In genomic region chr5:88564501-88565147, GRCm38 (mm10) we compare ENCODE assay signal across 8 mouse cellular contexts. TPM values are rescaled to one million over a fixed set of nuclear protein-coding genes. Genes with fewer than 3 reads are reported as not detected.
DNase-seq lines count a peak whose midpoint lies in the region; ATAC-seq and TF ChIP-seq lines count a peak whose summit lies in the region.

Gene Rufy3 (plus strand): TSS chr5:88565040.

- peak; percentile 69 for DNase-seq in layer of hippocampus, adult 11-12 months (ENCODE audit: low spot score)
- no peak for DNase-seq in layer of hippocampus, adult 9-10 months (ENCODE audit: low spot score)
- DNase-seq in embryo, embryonic 9.5 days (ENCODE audit: extremely low spot score) = peak; percentile 84
- peak; percentile 82 for DNase-seq in limb, embryonic 11.5 days (ENCODE audit: low spot score)
- DNase-seq in spleen, adult 12 weeks (ENCODE audit: low spot score) = peak; percentile 69

- no peaks in the 10 kb centered on the region for H3K36me3 ChIP-seq in intestine, postnatal 0 days (ENCODE audit: control insufficient read depth, insufficient read depth)
- H3K36me3 ChIP-seq in limb, embryonic 11.5 days (ENCODE audit: control insufficient read depth, insufficient read depth, low read length) = no peaks in the 10 kb centered on the region
- H3K36me3 ChIP-seq in midbrain, embryonic 12.5 days = no peaks in the 10 kb centered on the region

- TF ChIP-seq CTCF in intestine, postnatal 0 days (IDR thresholded peaks at IDR 0.05; ENCODE audit: low read depth) = peak; percentile 80

- H3K9ac ChIP-seq in intestine, postnatal 0 days (ENCODE audit: low read depth, low read length) = peak within 1 kb of the TSS; percentile 78
- peak within 1 kb of the TSS; percentile 82 for H3K9ac ChIP-seq in limb, embryonic 11.5 days (ENCODE audit: low read length)
- H3K9ac ChIP-seq in midbrain, embryonic 12.5 days (replicated peaks) = peak within 1 kb of the TSS; percentile 90

- H3K27me3 ChIP-seq in intestine, postnatal 0 days (replicated peaks; ENCODE audit: control insufficient read depth, insufficient read depth, low read length) = no peaks in the 10 kb centered on the region
- no peaks in the 10 kb centered on the region for H3K27me3 ChIP-seq in limb, embryonic 11.5 days (ENCODE audit: control insufficient read depth, insufficient read depth, low read length)
- no peaks in the 10 kb centered on the region for H3K27me3 ChIP-seq in midbrain, embryonic 12.5 days

- peak; percentile 87 for ATAC-seq in granulocyte monocyte progenitor cell, adult 5-6 weeks (replicated peaks; ENCODE audit: poor library complexity, severe bottlenecking)
- ATAC-seq in intestine, postnatal 0 days = peak; percentile 90
- peak; percentile 84 for ATAC-seq in limb, embryonic 11.5 days (ENCODE audit: insufficient number of reproducible peaks, low FRiP score, low TSS enrichment, low read depth)
- peak; percentile 91 for ATAC-seq in midbrain, embryonic 12.5 days (ENCODE audit: low FRiP score, low read depth)

- H3K4me2 ChIP-seq in intestine, postnatal 0 days (replicated peaks; ENCODE audit: low read depth) = peak within 1 kb of the TSS; percentile 81
- H3K4me2 ChIP-seq in limb, embryonic 11.5 days (ENCODE audit: low read depth, severe bottlenecking) = peak within 1 kb of the TSS; percentile 72
- H3K4me2 ChIP-seq in midbrain, embryonic 12.5 days (replicated peaks) = peak within 1 kb of the TSS; percentile 73

- H3K4me3 ChIP-seq in intestine, postnatal 0 days (ENCODE audit: low read depth, low read length) = peak within 1 kb of the TSS; percentile 88
- peak within 1 kb of the TSS; percentile 87 for H3K4me3 ChIP-seq in limb, embryonic 11.5 days (ENCODE audit: low read depth, low read length)
- peak within 1 kb of the TSS; percentile 94 for H3K4me3 ChIP-seq in midbrain, embryonic 12.5 days

- peak within 1 kb of the TSS; percentile 77 for H3K27ac ChIP-seq in intestine, postnatal 0 days (ENCODE audit: low read depth, low read length)
- H3K27ac ChIP-seq in limb, embryonic 11.5 days (replicated peaks; ENCODE audit: low read depth, low read length) = peak within 1 kb of the TSS; percentile 77
- H3K27ac ChIP-seq in midbrain, embryonic 12.5 days (replicated peaks) = peak within 1 kb of the TSS; percentile 92

- H3K4me1 ChIP-seq in intestine, postnatal 0 days (replicated peaks; ENCODE audit: control insufficient read depth, insufficient read depth, low read length) = no peaks in the 10 kb centered on the region
- no peaks in the 10 kb centered on the region for H3K4me1 ChIP-seq in limb, embryonic 11.5 days (ENCODE audit: control insufficient read depth, insufficient read depth, low read length)
- peaks cover 10% of the 10 kb centered on the region for H3K4me1 ChIP-seq in midbrain, embryonic 12.5 days

- 1% methylated on average over 69 of the region's 71 CpGs for WGBS in intestine, postnatal 0 days
- 1% methylated on average over 63 of the region's 71 CpGs for WGBS in limb, embryonic 11.5 days
- WGBS in midbrain, embryonic 12.5 days = under 1% methylated on average over 64 of the region's 71 CpGs

- H3K9me3 ChIP-seq in intestine, postnatal 0 days (ENCODE audit: control insufficient read depth) = no peaks in the 10 kb centered on the region
- H3K9me3 ChIP-seq in limb, embryonic 11.5 days (ENCODE audit: control insufficient read depth, low read length) = no peaks in the 10 kb centered on the region
- no peaks in the 10 kb centered on the region for H3K9me3 ChIP-seq in midbrain, embryonic 12.5 days

RNA-seq across cellular contexts. Expression of gene Rufy3, which starts in this region (rescaled TPM):
- 7.4 and 12.7 TPM in 2 replicates for total RNA-seq in granulocyte monocyte progenitor cell, adult 5-6 weeks (2014; fragmentation: Nextera tagmentation)
- total RNA-seq in granulocyte monocyte progenitor cell, adult 5-6 weeks (2017) = 12.7 and 15.3 TPM in 2 replicates
- polyA plus RNA-seq in intestine, postnatal 0 days (2015; fragmentation: Nextera tagmentation; extraction: Ambion mirVana) = 10.8 and 12.4 TPM in 2 replicates
- 9.9 and 11.1 TPM in 2 replicates for polyA plus RNA-seq in limb, embryonic 11.5 days (2014; fragmentation: Nextera tagmentation; extraction: Ambion mirVana)
- 210 and 235 TPM in 2 replicates for polyA plus RNA-seq in midbrain, embryonic 12.5 days (2016; fragmentation: Nextera tagmentation; extraction: Ambion mirVana)

Comparison
In these comparisons a context has a peak if more than half of its experiments do, and no peak if none do; other contexts are left out.
1. RNA of gene Rufy3 (polyA plus RNA-seq): 210 to 235 TPM in midbrain, embryonic 12.5 days; 10.8 to 12.4 TPM in intestine, postnatal 0 days and 9.9 to 11.1 TPM in limb, embryonic 11.5 days; every median in the first group is over 10 times any median in the second.
2. Peak in every context shown above with its lines, with median percentiles within 50 percentile points of each other: ATAC-seq, H3K27ac ChIP-seq, H3K4me2 ChIP-seq, H3K4me3 ChIP-seq and H3K9ac ChIP-seq.